28 mouse cellular contexts compared by ENCODE assay signal in the genomic region with DNA sequence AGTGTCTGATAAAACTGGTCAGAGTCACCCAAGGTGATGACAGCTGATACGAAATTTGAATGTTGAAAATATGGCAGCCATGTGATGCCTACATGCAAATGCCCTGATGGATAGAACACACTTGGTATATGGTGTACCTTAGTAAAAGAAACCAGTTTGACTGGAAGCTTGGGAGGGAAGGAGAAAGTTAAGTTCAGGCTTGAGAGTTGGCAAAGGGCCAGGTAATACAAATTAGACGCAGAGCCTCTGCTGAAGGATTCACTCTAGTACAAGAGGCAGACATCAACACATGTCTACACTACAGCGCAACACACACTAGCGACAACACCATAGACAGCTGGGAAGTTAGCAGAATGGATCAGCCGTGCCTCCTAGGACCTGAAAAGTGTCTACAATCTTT. TPM values are rescaled to one million over a fixed set of nuclear protein-coding genes. Genes with fewer than 3 reads are reported as not detected.
DNase-seq lines count a peak whose midpoint lies in the region; ATAC-seq and TF ChIP-seq lines count a peak whose summit lies in the region.
"Had no signal": no experiment of that assay in that cellular context is flagged by ENCODE, and none has a peak within 500 bp of the region (broad histone marks: within the 10 kb centered on the region; RNA-seq: fewer than 3 reads in every experiment).

No protein-coding gene starts in this region.

- no peak for TF ChIP-seq POLR2A in heart, adult 2 months (IDR thresholded peaks at IDR 0.05; ENCODE audit: insufficient read depth, low read depth, low read length)

- H3K27ac ChIP-seq in heart, adult 2 months = no peak overlapping the region
- no peak overlapping the region for H3K27ac ChIP-seq in lung, embryonic 14.5 days (ENCODE audit: low read depth)
- H3K27ac ChIP-seq: embryonic facial prominence, embryonic 12.5 days; forebrain, embryonic 12.5 days; forebrain, embryonic 15.5 days; hindbrain, embryonic 10.5 days; hindbrain, embryonic 13.5 days had no signal

- no peak overlapping the region for H3K9ac ChIP-seq in heart, adult 2 months (ENCODE audit: low read depth, low read length)
- no peak overlapping the region for H3K9ac ChIP-seq in lung, embryonic 14.5 days
- H3K9ac ChIP-seq: embryonic facial prominence, embryonic 12.5 days; forebrain, embryonic 12.5 days; forebrain, embryonic 15.5 days; hindbrain, embryonic 13.5 days had no signal

- TF ChIP-seq CTCF in heart, adult 2 months (IDR thresholded peaks at IDR 0.05) = no peak
- no peak for TF ChIP-seq CTCF in lung, embryonic 14.5 days (IDR thresholded peaks at IDR 0.05; ENCODE audit: low read depth)

- H3K36me3 ChIP-seq in heart, adult 2 months (ENCODE audit: control insufficient read depth, insufficient read depth, low read length) = no peaks in the 10 kb centered on the region
- H3K36me3 ChIP-seq in lung, embryonic 14.5 days (ENCODE audit: insufficient read depth) = no peaks in the 10 kb centered on the region
- H3K36me3 ChIP-seq: embryonic facial prominence, embryonic 12.5 days; forebrain, embryonic 12.5 days; forebrain, embryonic 15.5 days; hindbrain, embryonic 10.5 days; hindbrain, embryonic 13.5 days had no signal

- H3K4me2 ChIP-seq in lung, embryonic 14.5 days = no peak overlapping the region
- H3K4me2 ChIP-seq: embryonic facial prominence, embryonic 12.5 days; forebrain, embryonic 12.5 days; forebrain, embryonic 15.5 days; heart, embryonic 11.5 days; hindbrain, embryonic 13.5 days had no signal

- H3K9me3 ChIP-seq in lung, embryonic 14.5 days (ENCODE audit: low read depth, low read length) = no peaks in the 10 kb centered on the region
- H3K9me3 ChIP-seq: embryonic facial prominence, embryonic 12.5 days; forebrain, embryonic 12.5 days; forebrain, embryonic 15.5 days; hindbrain, embryonic 10.5 days; hindbrain, embryonic 13.5 days had no signal

- intact Hi-C loops in heart, adult 2 months (cut with DNase I) = no loop called here

- no peak for TF ChIP-seq EP300 in heart, adult 2 months (IDR thresholded peaks at IDR 0.05; ENCODE audit: insufficient read depth, low read depth, low read length)

- H3K27me3 ChIP-seq in heart, adult 2 months (ENCODE audit: control insufficient read depth, insufficient read depth, low read length) = no peaks in the 10 kb centered on the region
- H3K27me3 ChIP-seq in lung, embryonic 14.5 days (ENCODE audit: insufficient read depth, low read length) = no peaks in the 10 kb centered on the region
- H3K27me3 ChIP-seq: embryonic facial prominence, embryonic 12.5 days; forebrain, embryonic 12.5 days; forebrain, embryonic 15.5 days; hindbrain, embryonic 13.5 days; Patski had no signal

- no peak for ATAC-seq in lung, embryonic 14.5 days (ENCODE audit: insufficient read depth)
- ATAC-seq: CD4-positive, CD25-positive, alpha-beta regulatory T cell, adult 4 months; forebrain, embryonic 15.5 days; hindbrain, embryonic 16.5 days; inflammation-experienced regulatory T-cells, adult 6 months; intestine, embryonic 16.5 days; Patski had no signal

- no peaks in the 10 kb centered on the region for H3K79me2 ChIP-seq in heart, adult 2 months (replicated peaks; ENCODE audit: control insufficient read depth, insufficient read depth, low read length)

- no peak overlapping the region for H3K4me3 ChIP-seq in heart, adult 2 months
- H3K4me3 ChIP-seq in lung, embryonic 14.5 days (ENCODE audit: low read depth, low read length) = no peak overlapping the region
- H3K4me3 ChIP-seq: embryonic facial prominence, embryonic 12.5 days; erythroblast, embryonic 14.5 days; forebrain, embryonic 12.5 days; forebrain, embryonic 15.5 days; hindbrain, embryonic 10.5 days; hindbrain, embryonic 13.5 days had no signal

- no peaks in the 10 kb centered on the region for H3K4me1 ChIP-seq in heart, adult 2 months (ENCODE audit: control insufficient read depth, insufficient read depth, low read length)
- H3K4me1 ChIP-seq in lung, embryonic 14.5 days (ENCODE audit: insufficient read depth) = no peaks in the 10 kb centered on the region
- H3K4me1 ChIP-seq: embryonic facial prominence, embryonic 12.5 days; forebrain, embryonic 12.5 days; forebrain, embryonic 15.5 days; hindbrain, embryonic 10.5 days; hindbrain, embryonic 13.5 days had no signal

- peak; percentile 72 for DNase-seq in heart, adult 11 months
- DNase-seq in heart, adult 2 months = no peak
- peak; percentile 52 for DNase-seq in lung, embryonic 14.5 days
- no peak for DNase-seq in lung, postnatal 14 days
- DNase-seq in 3T3-L1 (ENCODE audit: low read depth, low spot score) (peak; percentile 60), NIH3T3 (ENCODE audit: low read depth) (peak; percentile 17)
- DNase-seq in adrenal gland, postnatal 14 days = no peak
- DNase-seq: adrenal gland, postnatal 10 days; cerebellum, adult 18-20 months; cerebellum, adult 9-10 months; gastrocnemius, postnatal 25 days; heart, postnatal 36 days had no signal

- 59% methylated on average over 5 of the region's 5 CpGs for WGBS in heart, adult 2 months
- 62% methylated on average over 5 of the region's 5 CpGs for WGBS in lung, embryonic 14.5 days

RNA-seq across cellular contexts. Expression of a gene that starts 27.2 kb away (rescaled TPM):
- not detected for total RNA-seq in heart, adult 2 months (2021)
- not detected in 2 replicates for polyA plus RNA-seq in heart, adult 2 months (2012; rRNA removed)
- 1.7 and 1.9 TPM in 2 replicates for polyA plus RNA-seq in lung, embryonic 14.5 days (2014; fragmentation: Nextera tagmentation; extraction: Ambion mirVana)
- not detected in 2 replicates for total RNA-seq in adrenal gland, postnatal 14 days (2021)
- total RNA-seq: adrenal gland, adult 18-20 months; gastrocnemius, adult 8-10 months; gastrocnemius, postnatal 25 days; heart, adult 8-10 months; heart, postnatal 36 days had no signal
- polyA plus RNA-seq: erythroblast, embryonic 14.5 days; forebrain, embryonic 12.5 days; gonadal fat pad, adult 2 months; heart, embryonic 11.5 days had no signal

Comparison
In these comparisons a context has a peak if more than half of its experiments do, and no peak if none do; other contexts are left out.
1. DNase-seq: peak in heart, adult 11 months (single experiment), lung, embryonic 14.5 days (single experiment), 3T3-L1 (single experiment) and NIH3T3 (single experiment); none in heart, adult 2 months (0 of 2), lung, postnatal 14 days (single experiment) and adrenal gland, postnatal 14 days (single experiment).